Mouse (Mus musculus) urinary bladder, postnatal 14 days (tissue): Measurements from ENCODE around the gene Hsf4.

Source experiments
- DNase-seq: peaks from one replicate; pipeline ENCODE4 v3.0.0; 2021; ENCODE audit warnings: low spot score

The Hsf4 gene

GRCm38 (mm10) chr8:105259721-105260320 is 9.8 kb upstream of the Hsf4 start:
- peak; percentile 78 for DNase-seq

DNA sequence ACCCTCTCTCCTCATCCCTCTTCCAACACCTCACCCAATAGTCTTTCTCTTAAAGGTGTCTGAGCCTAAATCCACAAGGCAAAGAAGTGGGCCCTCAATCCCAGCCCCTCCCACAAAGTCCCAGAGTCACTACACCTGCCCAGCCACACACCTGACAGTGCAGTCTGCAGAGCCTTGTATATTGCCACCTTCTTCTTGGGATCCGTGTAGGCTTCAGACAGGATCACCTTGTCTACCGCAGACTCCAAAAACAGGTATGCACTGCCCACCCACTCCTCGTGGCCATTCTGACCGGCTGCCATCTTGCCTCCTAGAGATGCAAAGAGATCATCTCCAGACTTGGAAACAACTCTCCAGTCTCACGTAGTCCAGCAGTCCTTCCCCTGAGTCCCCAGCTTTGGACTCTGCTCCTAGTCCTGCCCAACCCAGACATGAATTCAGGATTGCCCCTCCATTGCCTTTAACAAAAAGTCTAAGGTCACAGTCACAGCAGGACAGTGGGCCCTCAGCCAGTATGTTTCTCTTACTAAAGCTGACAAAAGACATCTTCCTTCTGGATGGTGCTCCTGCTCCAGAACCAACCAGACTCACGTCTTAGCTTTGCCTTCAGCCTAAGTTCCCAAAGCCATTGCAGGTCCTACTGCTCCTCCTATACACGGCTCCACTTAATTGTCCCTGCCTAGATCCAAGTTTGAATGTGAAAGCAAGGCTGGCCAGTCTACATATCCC is 9.1 kb upstream of the Hsf4 start:
- no peak for DNase-seq

GRCm38 (mm10) chr8:105261326-105261980 is 8.1 kb upstream of the Hsf4 start:
- DNase-seq, result no peak

DNA sequence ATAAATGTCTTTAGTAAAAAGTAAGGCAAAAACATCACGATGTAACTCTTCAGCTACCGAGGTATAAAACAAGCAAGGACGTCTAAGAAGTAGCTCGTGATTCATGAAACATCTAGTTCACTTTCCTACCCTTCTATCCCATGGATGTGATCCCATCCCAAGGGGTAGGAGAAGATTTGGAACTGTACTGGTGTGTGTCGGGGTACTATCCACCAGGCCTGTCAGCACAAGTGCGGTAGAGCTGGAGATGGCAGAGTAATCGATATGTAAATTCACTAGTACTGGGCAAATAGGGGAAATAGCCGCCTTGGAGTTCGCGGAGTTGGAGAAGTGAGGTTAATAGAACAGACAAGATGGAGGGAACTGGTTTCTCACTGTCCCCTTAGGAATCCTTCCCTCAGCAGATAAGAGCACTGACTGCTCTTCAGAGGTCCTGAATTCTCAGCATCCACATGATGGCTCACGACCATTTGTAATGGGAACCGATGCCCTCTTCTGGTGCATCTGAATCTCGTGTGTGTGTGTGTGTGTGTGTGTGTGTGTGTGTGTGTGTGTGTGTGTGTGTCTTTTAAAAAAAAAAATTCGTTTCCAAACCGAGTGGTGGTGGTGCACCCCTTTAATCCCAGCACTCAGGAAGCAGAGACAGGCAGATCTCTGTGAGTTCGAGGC is 6.2 kb upstream of the Hsf4 start:
- no peak for DNase-seq

DNA sequence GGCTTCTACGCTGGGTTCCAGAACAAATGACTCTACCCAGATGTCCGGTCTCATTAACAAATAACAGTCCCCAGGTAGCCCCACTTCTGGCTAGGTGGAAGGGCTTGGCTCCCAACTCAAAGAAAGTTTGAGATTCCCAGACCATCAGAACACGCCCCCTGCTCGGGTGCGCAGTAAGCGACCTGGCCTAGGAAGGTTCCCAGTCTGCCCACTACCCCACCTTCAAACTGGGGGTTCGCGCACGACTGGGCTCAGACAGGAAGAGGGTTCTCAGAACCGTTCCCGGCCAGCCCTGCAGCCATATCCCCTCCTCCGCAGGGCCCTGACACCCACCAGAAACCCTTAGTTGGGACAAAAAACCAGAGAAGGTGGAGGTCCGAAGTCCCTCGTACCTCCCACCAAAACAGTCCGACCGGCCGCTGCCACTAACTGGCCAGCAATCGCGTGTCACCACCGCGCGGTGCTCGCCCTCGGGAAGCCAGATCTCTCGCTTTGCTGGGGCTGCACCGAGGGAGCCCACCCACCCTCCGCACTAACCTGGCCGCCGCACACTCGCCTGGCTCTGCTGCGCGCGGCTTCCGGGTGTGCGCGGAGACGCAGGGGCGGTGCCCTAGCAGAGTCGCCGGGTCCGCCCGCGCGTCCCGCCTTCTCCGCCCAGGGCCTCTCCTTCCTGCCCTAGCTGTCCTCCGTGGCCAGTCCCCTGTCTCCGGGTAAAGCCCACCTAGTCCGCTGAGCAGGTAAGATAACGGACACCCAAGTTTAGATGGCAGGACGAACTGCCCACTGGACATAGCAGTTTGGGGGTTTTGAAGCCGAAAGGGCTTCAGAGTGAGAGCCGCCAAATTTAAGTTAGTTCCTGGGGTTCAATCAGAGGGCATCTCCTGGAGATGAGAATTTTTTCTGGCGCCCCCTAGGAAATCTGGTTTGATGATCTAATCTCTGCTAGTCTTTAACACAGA is 5.3 kb upstream of the Hsf4 start, which contains the start of the genes Tradd and Fbxl8:
Gene Tradd, minus strand, starts transcription at position 586 of the 959 bp plus-strand sequence.
Gene Fbxl8, plus strand, starts transcription at position 625 of the 959 bp plus-strand sequence.
- DNase-seq, result peak; percentile 83

DNA sequence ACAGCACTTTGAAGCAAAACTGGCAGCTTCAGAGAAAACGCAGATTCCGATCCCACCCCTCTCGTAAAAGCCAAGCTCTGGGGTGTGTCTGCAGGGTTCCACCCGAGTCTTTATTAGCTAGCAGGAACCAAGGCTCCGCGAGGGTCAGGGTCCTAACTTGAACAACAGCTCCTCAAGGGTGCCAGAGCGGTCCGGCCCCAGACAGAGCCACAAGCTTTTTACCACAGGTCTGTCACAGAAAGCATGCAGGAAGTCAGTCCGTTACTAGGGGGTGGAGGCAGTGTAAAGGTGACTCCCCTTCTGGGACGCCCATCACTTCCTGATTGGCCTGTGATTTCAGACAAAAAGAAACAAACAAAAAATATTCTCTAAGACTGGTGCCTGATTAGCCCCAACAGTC is 4.5 kb upstream of the Hsf4 start:
- no peak for DNase-seq

DNA sequence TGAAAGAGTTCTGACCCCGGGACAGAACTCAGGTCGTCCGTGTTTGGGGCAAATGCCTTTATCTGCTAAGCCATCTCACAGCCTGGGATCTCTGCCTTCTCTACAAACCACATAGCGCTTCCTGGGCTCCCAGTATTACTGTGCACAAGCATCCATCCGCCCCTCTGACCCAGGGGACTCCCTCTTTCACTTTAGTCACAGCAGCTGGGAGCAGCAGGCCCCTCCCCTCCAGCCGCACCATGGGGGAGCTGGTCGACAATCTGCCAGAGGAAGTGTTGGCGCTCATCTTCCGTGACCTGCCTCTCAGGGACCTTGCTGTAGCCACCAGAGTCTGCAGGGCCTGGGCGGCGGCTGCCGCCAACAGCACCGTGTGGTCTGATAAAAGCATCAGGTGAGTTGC is 2.8 kb upstream of the Hsf4 start:
- no peak for DNase-seq

DNA sequence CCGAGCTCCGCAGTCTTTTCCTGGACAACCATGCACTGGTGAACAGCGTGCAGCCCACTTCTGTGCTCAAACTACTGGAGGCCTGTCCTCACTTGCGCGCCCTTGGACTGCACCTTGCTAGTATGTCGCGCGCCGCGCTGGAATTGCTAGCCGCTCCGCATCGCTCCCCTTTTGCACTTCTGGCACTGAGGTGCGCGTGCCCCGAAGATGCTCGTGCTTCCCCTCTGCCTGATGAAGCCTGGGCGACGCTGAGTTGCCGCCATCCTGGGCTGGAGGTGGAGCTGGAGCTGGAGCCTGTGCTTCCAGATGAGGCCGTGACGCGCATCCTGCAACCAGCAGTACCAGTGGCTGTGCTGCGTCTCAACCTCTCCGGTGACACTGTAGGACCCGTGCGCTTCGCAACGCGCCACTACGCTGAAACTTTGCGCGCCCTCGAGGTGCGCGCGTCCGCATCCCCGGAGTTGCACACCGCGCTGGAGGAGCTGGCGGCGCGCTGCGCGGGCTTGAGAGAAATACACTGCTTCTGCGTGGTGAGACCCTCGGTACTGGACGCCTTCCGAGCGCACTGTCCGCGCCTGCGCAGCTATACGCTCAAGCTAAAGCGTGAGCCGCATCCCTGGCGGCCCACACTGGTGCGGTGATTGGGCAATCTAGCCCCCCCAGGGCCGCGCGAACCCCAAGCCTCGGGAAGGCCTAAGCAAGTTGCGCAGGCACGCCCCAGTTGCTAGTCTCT is 1.1 kb upstream of the Hsf4 start:
- DNase-seq, result no peak

DNA sequence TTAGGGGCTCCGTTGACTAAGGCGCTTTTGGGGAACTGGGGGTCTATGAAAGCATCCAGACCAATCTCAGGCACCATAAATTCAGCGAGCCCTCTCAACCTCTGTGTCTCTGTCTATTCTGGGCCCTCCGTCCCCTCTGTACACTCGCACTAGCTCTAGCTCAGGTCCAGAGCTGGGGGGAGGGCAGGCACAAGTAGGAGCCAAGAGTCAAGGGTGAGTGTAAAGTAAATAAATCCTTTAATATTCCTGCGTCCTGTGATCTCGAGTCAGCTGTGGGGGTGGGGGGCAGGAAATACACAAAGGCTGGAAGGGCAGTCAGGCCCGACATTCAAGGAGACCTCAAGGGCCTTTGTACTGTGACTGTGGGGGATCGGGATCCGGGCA is 534 bp upstream of the Hsf4 start:
- no peak for DNase-seq

DNA sequence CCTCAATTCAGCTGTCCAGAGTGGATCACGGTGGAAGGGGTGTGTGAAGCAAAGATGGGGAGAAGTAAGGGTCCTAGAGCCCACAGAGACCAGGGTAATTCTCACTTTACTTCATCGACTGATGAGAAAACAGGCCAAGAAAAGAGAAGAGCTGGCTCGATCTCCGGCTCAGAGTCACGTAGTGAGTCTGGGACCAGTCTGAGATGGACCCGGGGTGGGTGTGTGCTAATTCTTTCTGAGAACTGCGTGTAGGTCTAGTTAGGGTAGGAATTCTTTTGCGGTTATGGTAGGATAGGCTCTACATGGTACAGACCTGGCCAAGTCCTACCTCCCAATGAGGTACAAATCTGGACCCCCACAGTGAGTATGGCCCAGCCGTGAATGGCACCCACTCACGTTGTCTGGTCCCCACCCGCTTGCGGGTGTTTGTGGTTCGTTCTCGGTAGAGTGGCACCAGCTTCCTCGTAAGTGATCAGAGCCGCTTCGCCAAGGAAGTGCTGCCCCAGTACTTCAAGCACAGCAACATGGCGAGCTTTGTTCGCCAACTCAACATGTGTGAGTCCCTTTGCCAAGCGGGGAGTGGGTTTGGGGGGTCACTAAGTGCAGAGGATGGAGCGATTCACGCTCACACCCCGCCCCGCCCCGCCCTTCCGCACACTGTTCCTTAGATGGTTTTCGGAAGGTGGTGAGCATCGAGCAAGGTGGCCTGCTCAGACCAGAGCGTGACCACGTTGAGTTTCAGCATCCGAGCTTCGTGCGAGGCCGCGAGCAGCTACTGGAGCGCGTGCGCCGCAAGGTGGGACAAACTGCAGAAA is 707 bp downstream of the Hsf4 start:
- DNase-seq, result no peak

GRCm38 (mm10) chr8:105270916-105271186 is 1.2 kb downstream of the Hsf4 start:
- DNase-seq, result no peak

GRCm38 (mm10) chr8:105275387-105275786 is 5.8 kb downstream of the Hsf4 start:
- DNase-seq, result no peak

GRCm38 (mm10) chr8:105275840-105276239 is 6.2 kb downstream of the Hsf4 start, which contains the start of gene Nol3:
TSS of gene Nol3 (plus strand) at chr8:105276140.
- DNase-seq, result no peak

GRCm38 (mm10) chr8:105276292-105277120 is 6.9 kb downstream of the Hsf4 start:
- DNase-seq, result peak; percentile 58

GRCm38 (mm10) chr8:105278911-105279334 is 9.3 kb downstream of the Hsf4 start:
- DNase-seq, result peak; percentile 81

GRCm38 (mm10) chr8:105280567-105280966 is 11.0 kb downstream of the Hsf4 start:
- no peak for DNase-seq

GRCm38 (mm10) chr8:105281821-105282220 is 12.2 kb downstream of the Hsf4 start:
- DNase-seq, result no peak

DNA sequence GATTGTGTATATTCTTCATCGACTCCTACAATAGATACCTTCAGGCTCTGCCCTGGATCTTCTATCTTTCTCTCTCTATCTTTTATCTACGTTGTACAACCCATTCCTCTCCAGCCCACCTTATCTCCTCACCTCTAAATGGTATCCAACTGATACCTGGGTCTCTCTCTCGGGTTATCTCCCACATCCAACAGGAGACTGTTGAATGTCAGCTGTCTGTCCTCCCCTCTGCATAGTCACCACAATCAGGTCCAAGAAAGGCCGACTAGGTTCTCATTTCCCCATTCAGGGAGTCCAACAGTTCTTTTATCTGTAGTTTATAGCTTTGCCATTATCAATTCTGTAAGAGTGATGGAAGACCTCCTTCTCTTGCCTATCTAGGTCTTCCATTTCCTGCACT is 12.6 kb downstream of the Hsf4 start:
- DNase-seq, result no peak

- peak; percentile 58 for DNase-seq
Measured at GRCm38 (mm10) chr8:105283074-105283473, 13.5 kb downstream of the Hsf4 start.
